Mouse (Mus musculus) CD4-positive, CD25-positive, alpha-beta regulatory T cell, adult 2 months (primary cell): ENCODE measurements around the gene Tcl1b3.
"Not testable (repeated sequence)": the region's sequence is repeated elsewhere in the genome, so short reads cannot be mapped to it uniquely, and the experiment has no call there.

Source experiments
- DNase-seq: peaks from one replicate; pipeline ENCODE4 v3.0.0-alpha.2; 2012; ENCODE audit warnings: low read depth, low spot score

Tcl1b3 gene

GRCm38 (mm10) chr12:105190743-105191142, at the start of gene Tcl1b3:
Gene Tcl1b3, plus strand, starts transcription at chr12:105191043.
- DNase-seq, result not testable (repeated sequence)

- DNase-seq, result no peak
These were observed 47.7 kb upstream of the Tcl1b3 start for GRCm38 (mm10) chr12:105143096-105143495.

GRCm38 (mm10) chr12:105144928-105145327, 45.9 kb upstream of the Tcl1b3 start:
- not testable (repeated sequence) for DNase-seq

- no peak for DNase-seq
These were observed 45.1 kb upstream of the Tcl1b3 start, which contains the start of gene Tcl1b2 for GRCm38 (mm10) chr12:105145714-105146113. Gene Tcl1b2, plus strand, starts transcription at chr12:105146014.

- DNase-seq, result not testable (repeated sequence)
These were observed 35.6 kb upstream of the Tcl1b3 start for GRCm38 (mm10) chr12:105155286-105155685.

- no peak for DNase-seq
These were observed 32.0 kb upstream of the Tcl1b3 start for GRCm38 (mm10) chr12:105158842-105159241.

- no peak for DNase-seq
These were observed 31.5 kb upstream of the Tcl1b3 start, which contains the start of gene Tcl1b1 for GRCm38 (mm10) chr12:105159390-105159789. Gene Tcl1b1, plus strand, starts transcription at chr12:105159690.

- DNase-seq, result no peak
These were observed 24.1 kb upstream of the Tcl1b3 start for GRCm38 (mm10) chr12:105166734-105167133.

- DNase-seq, result no peak
These were observed 17.5 kb upstream of the Tcl1b3 start for GRCm38 (mm10) chr12:105173366-105173765.

GRCm38 (mm10) chr12:105174318-105174717, 16.5 kb upstream of the Tcl1b3 start:
- DNase-seq, result not testable (repeated sequence)

- DNase-seq, result not testable (repeated sequence)
These were observed 14.8 kb upstream of the Tcl1b3 start, which contains the start of gene Tcl1b5 for GRCm38 (mm10) chr12:105176044-105176443. Gene Tcl1b5, plus strand, starts transcription at chr12:105176344.

- DNase-seq, result not testable (repeated sequence)
These were observed 9.7 kb upstream of the Tcl1b3 start for GRCm38 (mm10) chr12:105181040-105181644.

- not testable (repeated sequence) for DNase-seq
These were observed 1.9 kb upstream of the Tcl1b3 start for GRCm38 (mm10) chr12:105188980-105189379.

- DNase-seq, result not testable (repeated sequence)
These were observed 9.0 kb downstream of the Tcl1b3 start for GRCm38 (mm10) chr12:105199684-105200497.

- DNase-seq, result not testable (repeated sequence)
These were observed 10.8 kb downstream of the Tcl1b3 start, which contains the start of gene Tcl1b4 for GRCm38 (mm10) chr12:105201657-105202056. Gene Tcl1b4, plus strand, starts transcription at chr12:105201957.

GRCm38 (mm10) chr12:105207071-105207470, 16.2 kb downstream of the Tcl1b3 start:
- DNase-seq, result no peak

GRCm38 (mm10) chr12:105208441-105208840, 17.6 kb downstream of the Tcl1b3 start:
- DNase-seq, result no peak

- no peak for DNase-seq
These were observed 18.4 kb downstream of the Tcl1b3 start for GRCm38 (mm10) chr12:105209231-105209630.

GRCm38 (mm10) chr12:105217101-105217760, 26.4 kb downstream of the Tcl1b3 start:
- DNase-seq, result no peak

- DNase-seq, result no peak
These were observed 31.9 kb downstream of the Tcl1b3 start, which contains the start of gene Tcl1 for GRCm38 (mm10) chr12:105222601-105223319. Gene Tcl1, minus strand, starts transcription at chr12:105222793.
